Mouse (Mus musculus): ENCODE data around the gene Atp5d. TPM values are rescaled to one million over a fixed set of nuclear protein-coding genes. Genes with fewer than 3 reads are reported as not detected.
A peak's percentile ranks its signal among the peaks of the same experiment; 100 is the strongest.

Atp5d gene
- polyA plus RNA-seq, 1 experiment = 709 TPM

- Histone ChIP-seq H3K4me3 (replicated peaks; ENCODE audit: extremely low read depth, low read depth, low read length) (peak overlapping the region; percentile 26), H3K4me1 (ENCODE audit: control insufficient read depth, insufficient read depth, low read length) (peaks cover 7% of the 10 kb centered on the region)
- no peak for DNase-seq
- TF ChIP-seq CTCF (IDR thresholded peaks at IDR 0.05; ENCODE audit: insufficient read depth, low read length) = no peak
- no peak for TF ChIP-seq POLR2A (IDR thresholded peaks at IDR 0.05; ENCODE audit: borderline replicate concordance, extremely low read depth, low read depth, low read length)
- WGBS = 9% methylated on average over 32 of the region's 33 CpGs
Observed at GRCm38 (mm10) chr10:80137626-80138552, 543 bp upstream of the Atp5d start.

GRCm38 (mm10) chr10:80139439-80139775, 975 bp downstream of the Atp5d start:
- peak overlapping the region; percentile 64 for H3K4me3 ChIP-seq (replicated peaks; ENCODE audit: extremely low read depth, low read depth, low read length)
- TF ChIP-seq POLR2A (IDR thresholded peaks at IDR 0.05; ENCODE audit: borderline replicate concordance, extremely low read depth, low read depth, low read length) (no peak), CTCF (IDR thresholded peaks at IDR 0.05; ENCODE audit: insufficient read depth, low read length) (no peak)
- under 1% methylated on average over 10 of the region's 10 CpGs for WGBS
- peaks cover 9% of the 10 kb centered on the region for H3K4me1 ChIP-seq (ENCODE audit: control insufficient read depth, insufficient read depth, low read length)
- no peak for DNase-seq

- TF ChIP-seq CTCF (IDR thresholded peaks at IDR 0.05; ENCODE audit: insufficient read depth, low read length) (no peak), POLR2A (IDR thresholded peaks at IDR 0.05; ENCODE audit: borderline replicate concordance, extremely low read depth, low read depth, low read length) (no peak)
- Histone ChIP-seq H3K4me1 (ENCODE audit: control insufficient read depth, insufficient read depth, low read length) (peaks cover 9% of the 10 kb centered on the region), H3K4me3 (replicated peaks; ENCODE audit: extremely low read depth, low read depth, low read length) (no peak overlapping the region)
- 77% methylated on average over 11 of the region's 11 CpGs for WGBS
- no peak for DNase-seq
Observed at GRCm38 (mm10) chr10:80139975-80140665, 1.7 kb downstream of the Atp5d start.

- 68% methylated on average over 10 of the region's 10 CpGs for WGBS
- TF ChIP-seq CTCF (IDR thresholded peaks at IDR 0.05; ENCODE audit: insufficient read depth, low read length) = no peak
- DNase-seq = no peak
- Histone ChIP-seq H3K4me3 (replicated peaks; ENCODE audit: extremely low read depth, low read depth, low read length) (peak within 1 kb of the TSS; percentile 59), H3K4me1 (ENCODE audit: control insufficient read depth, insufficient read depth, low read length) (peaks cover 9% of the 10 kb centered on the region)
Observed at GRCm38 (mm10) chr10:80140666-80141035, 2.2 kb downstream of the Atp5d start, which contains the start of gene Cbarp. Gene Cbarp, minus strand, starts transcription at chr10:80140835.

GRCm38 (mm10) chr10:80141243-80141642, 2.8 kb downstream of the Atp5d start:
- TF ChIP-seq CTCF (IDR thresholded peaks at IDR 0.05; ENCODE audit: insufficient read depth, low read length) (peak; percentile 56), POLR2A (IDR thresholded peaks at IDR 0.05; ENCODE audit: borderline replicate concordance, extremely low read depth, low read depth, low read length) (peak; percentile 79; the same call in 1 of the 2 replicates)
- peaks cover 9% of the 10 kb centered on the region for H3K4me1 ChIP-seq (ENCODE audit: control insufficient read depth, insufficient read depth, low read length)
- DNase-seq = peak; percentile 94
- peak overlapping the region; percentile 59 for H3K4me3 ChIP-seq (replicated peaks; ENCODE audit: extremely low read depth, low read depth, low read length)
- under 1% methylated on average over 29 of the region's 29 CpGs for WGBS

- TF ChIP-seq CTCF (IDR thresholded peaks at IDR 0.05; ENCODE audit: insufficient read depth, low read length) (no peak), POLR2A (IDR thresholded peaks at IDR 0.05; ENCODE audit: borderline replicate concordance, extremely low read depth, low read depth, low read length) (peak; percentile 91; the same call in 1 of the 2 replicates)
- DNase-seq = peak; percentile 88
- peaks cover 14% of the 10 kb centered on the region for H3K4me1 ChIP-seq (ENCODE audit: control insufficient read depth, insufficient read depth, low read length)
- peak overlapping the region; percentile 76 for H3K4me3 ChIP-seq (replicated peaks; ENCODE audit: extremely low read depth, low read depth, low read length)
- WGBS = 1% methylated on average over 43 of the region's 43 CpGs
Observed at GRCm38 (mm10) chr10:80141786-80142529, 3.5 kb downstream of the Atp5d start.

GRCm38 (mm10) chr10:80142530-80142925, 4.1 kb downstream of the Atp5d start:
- WGBS = 1% methylated on average over 15 of the region's 15 CpGs
- H3K4me3 ChIP-seq (replicated peaks; ENCODE audit: extremely low read depth, low read depth, low read length) = peak overlapping the region; percentile 76
- no peak for DNase-seq
- TF ChIP-seq CTCF (IDR thresholded peaks at IDR 0.05; ENCODE audit: insufficient read depth, low read length) = no peak
- no peak for TF ChIP-seq POLR2A (IDR thresholded peaks at IDR 0.05; ENCODE audit: borderline replicate concordance, extremely low read depth, low read depth, low read length)
- H3K4me1 ChIP-seq (ENCODE audit: control insufficient read depth, insufficient read depth, low read length) = peaks cover 15% of the 10 kb centered on the region

- no peak for TF ChIP-seq POLR2A (IDR thresholded peaks at IDR 0.05; ENCODE audit: borderline replicate concordance, extremely low read depth, low read depth, low read length)
- 90% methylated on average over 7 of the region's 7 CpGs for WGBS
- Histone ChIP-seq H3K4me1 (ENCODE audit: control insufficient read depth, insufficient read depth, low read length) (peaks cover 13% of the 10 kb centered on the region), H3K4me3 (replicated peaks; ENCODE audit: extremely low read depth, low read depth, low read length) (no peak overlapping the region)
- DNase-seq = no peak
Observed at GRCm38 (mm10) chr10:80143664-80144063, 5.2 kb downstream of the Atp5d start.

- TF ChIP-seq POLR2A (IDR thresholded peaks at IDR 0.05; ENCODE audit: borderline replicate concordance, extremely low read depth, low read depth, low read length) (no peak), CTCF (IDR thresholded peaks at IDR 0.05; ENCODE audit: insufficient read depth, low read length) (no peak)
- Histone ChIP-seq H3K4me1 (ENCODE audit: control insufficient read depth, insufficient read depth, low read length) (peaks cover 13% of the 10 kb centered on the region), H3K4me3 (replicated peaks; ENCODE audit: extremely low read depth, low read depth, low read length) (no peak overlapping the region)
- 87% methylated on average over 12 of the region's 12 CpGs for WGBS
- no peak for DNase-seq
Observed at GRCm38 (mm10) chr10:80144159-80144558, 5.7 kb downstream of the Atp5d start.

Measured in lung, adult 2 months (tissue).